Mouse (Mus musculus): Measurements from ENCODE around the gene Gdpgp1.

DNA sequence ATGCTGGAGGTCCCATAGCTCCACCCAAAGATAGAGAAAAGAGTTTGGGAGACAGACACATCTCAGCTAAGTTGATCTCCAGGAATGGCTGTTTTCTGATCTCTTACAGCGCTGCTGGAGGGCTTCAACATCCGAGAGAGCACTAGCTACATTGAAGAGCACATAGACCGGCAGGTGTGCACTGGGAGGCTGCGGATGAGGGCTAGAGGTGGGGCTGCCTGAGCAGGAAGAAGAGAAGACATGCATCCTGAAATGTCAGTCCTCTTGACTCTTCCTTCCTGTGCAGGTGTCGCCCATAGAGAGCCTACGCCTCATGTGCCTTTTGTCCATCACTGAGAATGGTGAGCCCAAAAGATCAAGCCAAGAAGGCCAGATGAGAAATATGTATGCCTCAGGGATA is 53.1 kb downstream of the Gdpgp1 start:
- no peak for TF ChIP-seq CTCF (IDR thresholded peaks at IDR 0.05; ENCODE audit: extremely low read depth, insufficient read depth, insufficient read length, insufficient replicate concordance)
- TF ChIP-seq POLR2A (IDR thresholded peaks at IDR 0.05; ENCODE audit: low read depth, low read length) = no peak
